Mouse (Mus musculus) liver, adult 2 months (tissue): ENCODE measurements around the gene Kif1c. TPM values are rescaled to one million over a fixed set of nuclear protein-coding genes. Genes with fewer than 3 reads are reported as not detected.

Experiments used
- DNase-seq: peaks from one replicate; pipeline ENCODE4 v3.0.0-alpha.2; 2011; ENCODE audit warnings: low read depth, low spot score; ENCODE audit errors: extremely low read depth
- H3K27ac ChIP-seq: fragments of 200-500 bp; replicated peaks from 2 replicates; pipeline ENCODE4 v1.5.1; 2012; ENCODE audit warnings: low read depth, mild to moderate bottlenecking, control low read depth, inconsistent platforms, low read length; ENCODE audit not compliant: insufficient read depth
- H3K27me3 ChIP-seq: fragments of 200-500 bp; 2 replicates; pipeline ENCODE4 v1.6.1; 2012; ENCODE audit warnings: mild to moderate bottlenecking, moderate library complexity, low read length, inconsistent platforms; ENCODE audit not compliant: control insufficient read depth, insufficient read depth
- H3K36me3 ChIP-seq: fragments of 200-500 bp; 2 replicates; pipeline ENCODE4 v1.6.1; 2012; ENCODE audit warnings: low read length, inconsistent platforms; ENCODE audit not compliant: control insufficient read depth, insufficient read depth
- H3K4me1 ChIP-seq: fragments of 200-500 bp; 2 replicates; pipeline ENCODE4 v1.6.1; 2011; ENCODE audit warnings: low read length; ENCODE audit not compliant: control insufficient read depth, insufficient read depth
- H3K4me3 ChIP-seq: fragments of 200-500 bp; 2 replicates; pipeline ENCODE4 v1.5.1; 2011; ENCODE audit warnings: low read depth, mild to moderate bottlenecking, control low read depth, low read length, moderate library complexity; ENCODE audit not compliant: insufficient read depth
- H3K79me2 ChIP-seq: fragments of 200-500 bp; 2 replicates; pipeline ENCODE4 v1.6.1; 2012; ENCODE audit warnings: inconsistent platforms, mild to moderate bottlenecking, low read length, moderate library complexity; ENCODE audit not compliant: control insufficient read depth, insufficient read depth
- H3K9ac ChIP-seq: fragments of 200-500 bp; 2 replicates; pipeline ENCODE4 v1.6.1; 2012; ENCODE audit warnings: low read depth, mild to moderate bottlenecking, control low read depth, inconsistent platforms, low read length
- CTCF ChIP-seq: fragments of 200-500 bp; IDR thresholded peaks from 2 replicates; pipeline ENCODE4 v1.5.1; 2011; ENCODE audit warnings: low read depth, low read length, control low read depth
- POLR2A ChIP-seq: fragments of 200-500 bp; IDR thresholded peaks from 2 replicates; pipeline ENCODE4 v1.6.1; 2011; ENCODE audit warnings: low read length, control low read depth; ENCODE audit not compliant: insufficient read depth; ENCODE audit errors: extremely low read depth
- WGBS: fragments of 180-500 bp; shearing (Covaris S2); methylation state at CpG from one replicate; pipeline ENCODE4 v1.1.7; 2018; 5-methylcytosine and 5-hydroxymethylcytosine counted together
- polyA plus RNA-seq: library from polyadenylated mRNA; depleted of rRNA; stranded (reverse); fragments of >200 nt; gene quantifications from 2 replicates; pipeline ENCODE4 v1.2.3, GENCODE M21; 2012
- total RNA-seq: library from RNA; depleted of rRNA; stranded (reverse); fragments of >200 nt; gene quantifications from 2 replicates; pipeline ENCODE4 v1.2.3, GENCODE M21; 2014

The Kif1c gene
- total and polyA plus RNA-seq, 2 experiments, result 50.8 to 75.6 TPM

GRCm38 (mm10) chr11:70668771-70669505 lies 31.4 kb upstream of the Kif1c start, which contains the start of gene Spag7:
Gene Spag7, minus strand, starts transcription at chr11:70669416.
- DNase-seq, result peak; percentile 100
- TF ChIP-seq CTCF, result no peak
- peak; percentile 72 for TF ChIP-seq POLR2A
- no peaks in the 10 kb centered on the region; the same call in 1 of the 2 replicates for H3K79me2 ChIP-seq
- H3K9ac ChIP-seq, result peak within 1 kb of the TSS; percentile 76
- peaks cover 10% of the 10 kb centered on the region for H3K36me3 ChIP-seq
- H3K27ac ChIP-seq, result peak within 1 kb of the TSS; percentile 90
- peaks cover 2% of the 10 kb centered on the region; the same call in 1 of the 2 replicates for H3K4me1 ChIP-seq
- no peaks in the 10 kb centered on the region for H3K27me3 ChIP-seq
- under 1% methylated on average over 44 of the region's 44 CpGs for WGBS
- peak within 1 kb of the TSS; percentile 72 for H3K4me3 ChIP-seq

GRCm38 (mm10) chr11:70669582-70670345 lies 30.6 kb upstream of the Kif1c start:
- Histone ChIP-seq H3K27ac (peak overlapping the region; percentile 73), H3K4me1 (peaks cover 2% of the 10 kb centered on the region; the same call in 1 of the 2 replicates), H3K36me3 (peaks cover 4% of the 10 kb centered on the region), H3K4me3 (peak overlapping the region; percentile 72), H3K9ac (peak overlapping the region; percentile 76), H3K79me2 (no peaks in the 10 kb centered on the region; the same call in 1 of the 2 replicates), H3K27me3 (no peaks in the 10 kb centered on the region)
- peak; percentile 26 for DNase-seq
- WGBS, result 3% methylated on average over 31 of the region's 31 CpGs
- TF ChIP-seq CTCF, result peak; percentile 56
- TF ChIP-seq POLR2A, result no peak

DNA sequence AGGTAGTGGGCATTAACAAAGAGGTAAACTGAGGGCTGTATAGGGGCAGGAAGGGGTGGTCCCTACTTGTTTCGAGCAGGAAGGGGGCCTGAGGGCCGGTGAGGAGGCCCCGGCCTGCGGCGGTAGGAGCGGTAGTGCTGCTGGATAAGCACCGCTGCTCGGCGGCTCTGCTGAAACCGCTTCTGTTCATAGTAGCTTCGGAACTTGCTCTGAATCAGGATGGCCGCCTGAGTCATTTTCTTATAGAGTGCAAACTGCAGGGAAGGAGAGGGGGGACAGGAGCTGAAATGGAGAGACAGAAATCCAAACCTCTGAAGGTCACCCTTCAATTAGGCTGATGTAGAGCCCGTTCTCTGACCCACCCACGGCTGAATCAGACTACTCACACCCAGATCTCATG lies 29.9 kb upstream of the Kif1c start:
- 76% methylated on average over 14 of the region's 14 CpGs for WGBS
- no peak for DNase-seq
- Histone ChIP-seq H3K79me2 (no peaks in the 10 kb centered on the region; the same call in 1 of the 2 replicates), H3K4me3 (no peak overlapping the region), H3K27ac (no peak overlapping the region), H3K36me3 (peaks cover 2% of the 10 kb centered on the region), H3K9ac (no peak overlapping the region), H3K27me3 (no peaks in the 10 kb centered on the region), H3K4me1 (peaks cover 2% of the 10 kb centered on the region; the same call in 1 of the 2 replicates)
- no peak for TF ChIP-seq CTCF
- TF ChIP-seq POLR2A, result no peak

DNA sequence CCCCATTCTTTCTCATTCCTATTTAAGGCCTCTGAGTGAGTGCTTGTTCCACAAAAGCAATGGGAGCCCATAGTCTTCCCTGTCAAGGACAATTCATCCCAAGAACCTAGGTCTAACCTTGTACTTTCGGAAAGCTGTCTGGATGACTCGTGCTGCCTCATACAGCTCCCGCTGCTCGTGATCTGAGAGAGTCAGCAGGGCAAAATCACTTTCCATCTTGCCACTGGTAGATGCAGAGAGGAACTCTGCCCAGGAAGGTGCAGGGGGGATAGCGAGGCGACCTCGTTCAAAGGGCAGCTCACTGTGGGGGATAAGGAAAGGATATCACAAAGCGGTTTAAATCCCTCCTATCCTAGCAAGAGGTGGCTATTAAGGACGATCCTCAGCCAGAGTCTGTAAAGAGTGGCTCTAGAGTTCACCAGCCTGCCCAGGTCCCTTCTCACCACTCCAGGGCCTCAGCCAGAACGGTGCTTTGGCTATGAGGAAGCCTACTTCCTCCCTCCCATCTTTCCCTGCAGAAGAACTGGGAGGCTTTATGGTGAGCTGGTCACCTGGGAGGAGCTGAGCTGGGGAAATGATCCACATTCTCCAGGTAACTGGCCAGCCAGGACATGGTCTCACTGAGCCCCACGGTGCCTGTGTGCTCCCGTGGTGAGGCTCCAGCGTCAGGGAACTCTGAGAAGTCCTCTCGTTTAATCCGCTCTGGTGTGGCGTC lies 28.9 kb upstream of the Kif1c start:
- WGBS, result 90% methylated on average over 16 of the region's 16 CpGs
- H3K79me2 ChIP-seq, result no peaks in the 10 kb centered on the region; the same call in 1 of the 2 replicates
- peaks cover 2% of the 10 kb centered on the region; the same call in 1 of the 2 replicates for H3K4me1 ChIP-seq
- no peak overlapping the region for H3K9ac ChIP-seq
- no peak for DNase-seq
- peaks cover 4% of the 10 kb centered on the region for H3K36me3 ChIP-seq
- H3K27ac ChIP-seq, result no peak overlapping the region
- no peaks in the 10 kb centered on the region for H3K27me3 ChIP-seq
- TF ChIP-seq POLR2A, result no peak
- no peak for TF ChIP-seq CTCF
- H3K4me3 ChIP-seq, result no peak overlapping the region

GRCm38 (mm10) chr11:70674014-70674413 lies 26.3 kb upstream of the Kif1c start:
- Histone ChIP-seq H3K9ac (no peak overlapping the region), H3K36me3 (peaks cover 4% of the 10 kb centered on the region), H3K4me1 (peaks cover 9% of the 10 kb centered on the region), H3K27me3 (no peaks in the 10 kb centered on the region), H3K27ac (no peak overlapping the region), H3K4me3 (no peak overlapping the region), H3K79me2 (no peaks in the 10 kb centered on the region)
- TF ChIP-seq CTCF (no peak), POLR2A (no peak)
- no peak for DNase-seq
- 97% methylated on average over 6 of the region's 6 CpGs for WGBS
